Mouse (Mus musculus) right cerebral cortex, postnatal 10 days (tissue): ENCODE measurements at regions not wholly inside any gene's neighbourhood (a gene's known extent, or its start where the extent isn't known, plus 50 kb on each side); places are given as distances from the start of the nearest gene placed in this dataset.

Experiments
- DNase-seq, 2 experiments: peaks; one replicate each; pipeline ENCODE4 v3.0.0; 2021; ENCODE audit warnings: low spot score in 2 of 2

DNA sequence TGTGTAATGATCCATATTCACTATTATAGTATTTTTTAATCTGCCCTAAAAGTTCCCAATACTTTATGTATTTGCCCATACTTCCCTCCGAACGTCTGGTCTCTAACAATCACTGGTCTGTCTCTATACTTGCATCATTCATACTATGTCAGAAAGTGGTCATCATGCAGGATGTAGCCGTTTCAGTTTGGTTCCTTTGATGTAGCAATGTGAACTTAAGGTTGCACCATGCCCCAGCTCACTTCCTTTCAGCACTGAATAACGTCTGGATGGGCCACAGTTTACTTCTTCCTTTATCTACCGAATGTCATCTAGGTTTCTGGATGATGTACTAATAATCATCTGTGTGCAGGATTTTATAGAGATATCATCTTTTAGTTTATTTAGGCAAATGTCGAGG lies 461.9 kb downstream of the Rpl10l start:
- DNase-seq = no peak

DNA sequence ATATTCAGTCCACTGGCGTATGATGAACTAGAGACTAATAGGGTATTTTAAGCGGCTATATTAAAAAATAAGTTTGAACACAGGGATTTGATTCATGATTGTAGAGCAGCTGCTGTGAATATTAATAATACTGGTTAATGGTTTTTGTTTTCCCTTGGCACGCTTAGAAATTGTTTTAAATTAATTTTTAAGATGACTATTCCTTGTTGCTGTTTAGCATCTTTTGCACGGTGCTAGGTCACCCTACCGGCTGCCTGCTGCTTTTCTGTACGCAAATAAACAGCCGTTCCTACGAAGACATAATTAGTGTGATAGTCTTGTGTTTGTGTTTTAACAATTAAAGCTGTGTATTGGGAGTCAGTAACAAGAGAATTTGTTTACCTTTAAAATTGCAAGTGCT lies 485.1 kb downstream of the Rpl10l start:
- DNase-seq = no peak

DNA sequence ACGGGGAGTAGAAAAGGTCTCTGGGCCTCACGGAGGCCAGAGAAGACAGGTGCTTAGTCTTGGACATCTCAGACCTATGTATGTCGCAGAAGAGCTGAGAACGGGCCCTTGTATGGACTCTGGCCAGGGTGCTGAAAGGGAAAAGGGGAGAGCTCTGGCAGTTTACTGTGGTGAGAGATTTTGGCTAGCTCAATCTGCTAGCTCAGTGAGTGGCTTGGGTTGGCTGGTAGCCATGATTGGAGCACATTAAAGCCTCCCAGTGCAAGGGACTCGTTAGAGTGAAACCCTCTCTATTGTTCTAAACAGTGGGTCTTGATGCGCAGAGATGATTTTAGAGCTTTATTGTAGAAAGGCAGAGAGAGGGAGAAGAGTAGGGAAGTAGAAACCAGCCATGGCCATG lies 512.7 kb downstream of the Rpl10l start:
- DNase-seq = peak in 1 of 2 experiments; percentile 21
